Mouse (Mus musculus): Measurements from ENCODE around the gene Rnf43.
A peak's percentile ranks its signal among the peaks of the same experiment; 100 is the strongest.

Gene Rnf43

GRCm38 (mm10) chr11:87761806-87762701 lies 99.5 kb downstream of the Rnf43 start:
- peak in 1 of 2 experiments; percentile 42 for DNase-seq

GRCm38 (mm10) chr11:87762702-87763385 lies 100.3 kb downstream of the Rnf43 start:
- peak; percentile 40 to 47 for DNase-seq

- DNase-seq: peak; percentile 79 to 80
Observed at GRCm38 (mm10) chr11:87763511-87763987, 101.0 kb downstream of the Rnf43 start.

GRCm38 (mm10) chr11:87763988-87764876 lies 101.7 kb downstream of the Rnf43 start:
- DNase-seq: peak; percentile 71 to 77

- DNase-seq: no peak
Observed at GRCm38 (mm10) chr11:87768745-87769144, 106.2 kb downstream of the Rnf43 start.

GRCm38 (mm10) chr11:87770989-87771388 lies 108.5 kb downstream of the Rnf43 start:
- peak; percentile 83 to 84 for DNase-seq

GRCm38 (mm10) chr11:87772354-87772753 lies 109.8 kb downstream of the Rnf43 start:
- DNase-seq: no peak

- peak; percentile 77 to 85 for DNase-seq
Observed at GRCm38 (mm10) chr11:87778100-87778765, 115.7 kb downstream of the Rnf43 start.

GRCm38 (mm10) chr11:87778915-87779314 lies 116.4 kb downstream of the Rnf43 start:
- DNase-seq: no peak

- no peak for DNase-seq
Observed at GRCm38 (mm10) chr11:87779392-87779791, 116.9 kb downstream of the Rnf43 start.

- no peak for DNase-seq
Observed at GRCm38 (mm10) chr11:87780130-87780529, 117.6 kb downstream of the Rnf43 start.

Data from cerebellum, postnatal 36 days (tissue).